Mouse (Mus musculus) embryonic fibroblast, embryonic 13.5 days (primary cell): ENCODE measurements at regions not wholly inside any gene's neighbourhood (a gene's known extent, or its start where the extent isn't known, plus 50 kb on each side); places are given as distances from the start of the nearest gene placed in this dataset.

ENCODE experiments used
- CTCF ChIP-seq: IDR thresholded peaks from 2 replicates; pipeline ENCODE4 v1.5.1; 2011; ENCODE audit warnings: mild to moderate bottlenecking, control low read depth, low read length, moderate library complexity, borderline replicate concordance; ENCODE audit not compliant: insufficient read depth
- POLR2A ChIP-seq: IDR thresholded peaks from 2 replicates; pipeline ENCODE4 v1.6.1; 2011; ENCODE audit warnings: low read depth, mild to moderate bottlenecking, control low read depth, low read length, moderate library complexity

DNA sequence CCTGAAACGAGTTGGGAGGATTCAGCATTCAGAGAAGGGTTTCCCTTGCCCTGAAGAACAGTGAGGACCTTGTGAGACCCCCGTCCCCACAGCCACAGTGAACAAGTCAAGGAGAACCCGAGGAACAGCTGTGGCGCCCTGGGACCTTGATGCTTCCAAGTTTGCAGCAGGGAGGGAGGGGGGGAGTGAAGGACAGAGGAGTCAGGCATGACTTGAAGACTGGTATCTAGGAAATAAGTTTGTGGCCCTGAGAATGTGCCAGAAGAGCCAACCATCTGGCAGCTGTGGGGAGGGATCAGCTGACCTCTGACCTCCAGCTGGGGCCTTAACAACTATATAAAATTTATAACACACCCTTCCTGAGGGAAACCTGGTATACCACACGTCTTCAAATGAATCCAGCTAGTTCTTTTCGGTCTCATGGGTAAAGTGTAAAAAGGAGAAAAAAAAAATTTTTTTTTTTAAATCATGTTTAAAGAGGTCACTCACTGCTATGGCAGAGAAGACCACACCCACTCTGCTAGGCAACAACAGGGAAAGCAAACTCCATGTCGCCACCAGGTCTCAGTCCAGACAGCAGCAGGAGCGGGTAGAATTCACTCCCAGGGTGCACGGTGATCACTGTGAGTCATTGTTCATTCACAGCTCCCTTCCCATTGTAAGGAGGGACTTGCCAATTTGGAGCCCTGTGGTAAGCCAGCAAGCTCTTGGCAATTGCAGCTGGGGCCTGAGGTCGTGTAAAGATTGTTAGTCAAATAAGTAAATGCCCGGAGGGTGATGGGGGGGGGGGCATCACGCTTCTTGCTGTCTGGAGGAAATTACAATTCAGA, 58.3 kb upstream of the Ralgps2 start:
- TF ChIP-seq CTCF (no peak), POLR2A (no peak)
